Mouse (Mus musculus) heart, embryonic 10.5 days (tissue): ENCODE results near the gene Pithd1. TPM values are rescaled to one million over a fixed set of nuclear protein-coding genes. Genes with fewer than 3 reads are reported as not detected.
A peak's percentile ranks its signal among the peaks of the same experiment; 100 is the strongest.

Source experiments
- DNase-seq: peaks from one replicate; pipeline ENCODE4 v3.0.0-alpha.2; 2017; ENCODE audit warnings: low spot score
- H3K27ac ChIP-seq: fragments of 300-500 bp; sonication (generic); 2 replicates; pipeline ENCODE4 v1.5.1; 2016; ENCODE audit warnings: mild to moderate bottlenecking
- H3K27me3 ChIP-seq: fragments of 300-500 bp; sonication (generic); 2 replicates; pipeline ENCODE4 v1.6.1; 2016; ENCODE audit warnings: mild to moderate bottlenecking; ENCODE audit not compliant: poor library complexity, insufficient read depth, severe bottlenecking
- H3K36me3 ChIP-seq: fragments of 300-500 bp; sonication (generic); 2 replicates; pipeline ENCODE4 v1.6.1; 2016; ENCODE audit warnings: mild to moderate bottlenecking, moderate library complexity
- H3K4me1 ChIP-seq: fragments of 300-500 bp; sonication (generic); 2 replicates; pipeline ENCODE4 v1.6.1; 2016; ENCODE audit warnings: mild to moderate bottlenecking
- H3K4me3 ChIP-seq: fragments of 300-500 bp; sonication (generic); 2 replicates; pipeline ENCODE4 v1.5.1; 2016; ENCODE audit warnings: mild to moderate bottlenecking, moderate library complexity
- H3K9me3 ChIP-seq: fragments of 300-500 bp; sonication (generic); 2 replicates; pipeline ENCODE4 v1.6.1; 2016; ENCODE audit warnings: mild to moderate bottlenecking, moderate library complexity
- WGBS: fragments of 180-500 bp; shearing (Covaris S2); methylation state at CpG from one replicate; pipeline ENCODE4 v1.1.7; 2016; 5-methylcytosine and 5-hydroxymethylcytosine counted together
- polyA plus RNA-seq: library from polyadenylated mRNA; unstranded; fragments of >200 nt; fragmentation: Nextera tagmentation; extraction: Ambion mirVana; gene quantifications from 2 replicates; pipeline ENCODE4 v1.2.1, GENCODE M21; 2016

Gene Pithd1
- polyA plus RNA-seq, 1 experiment from 2014 or later = 67.8 TPM

GRCm38 (mm10) chr4:135964426-135964825 lies 22.6 kb downstream of the Pithd1 start:
- Histone ChIP-seq H3K36me3 (peaks cover 55% of the 10 kb centered on the region), H3K9me3 (no peaks in the 10 kb centered on the region), H3K4me3 (peak overlapping the region; percentile 83), H3K4me1 (peaks cover 41% of the 10 kb centered on the region), H3K27ac (peak overlapping the region; percentile 97), H3K27me3 (no peaks in the 10 kb centered on the region)
- no peak for DNase-seq
- WGBS = 6% methylated on average over 12 of the region's 12 CpGs

GRCm38 (mm10) chr4:135963457-135964193 lies 23.4 kb downstream of the Pithd1 start, which contains the start of gene Gale:
Gale (plus strand) TSS chr4:135963727.
- DNase-seq = peak; percentile 98
- Histone ChIP-seq H3K4me1 (peaks cover 33% of the 10 kb centered on the region), H3K36me3 (peaks cover 55% of the 10 kb centered on the region), H3K9me3 (no peaks in the 10 kb centered on the region), H3K27ac (peak within 1 kb of the TSS; percentile 97), H3K4me3 (peak within 1 kb of the TSS; percentile 83), H3K27me3 (no peaks in the 10 kb centered on the region)
- under 1% methylated on average over 56 of the region's 56 CpGs for WGBS

- Histone ChIP-seq H3K36me3 (peaks cover 50% of the 10 kb centered on the region), H3K27me3 (no peaks in the 10 kb centered on the region), H3K9me3 (no peaks in the 10 kb centered on the region), H3K4me3 (peak overlapping the region; percentile 83), H3K27ac (peak overlapping the region; percentile 97), H3K4me1 (peaks cover 28% of the 10 kb centered on the region)
- no peak for DNase-seq
- WGBS = 4% methylated on average over 15 of the region's 15 CpGs
Measured at GRCm38 (mm10) chr4:135962946-135963345, 24.1 kb downstream of the Pithd1 start.

- Histone ChIP-seq H3K4me1 (peaks cover 28% of the 10 kb centered on the region), H3K27me3 (no peaks in the 10 kb centered on the region), H3K27ac (peak overlapping the region; percentile 97), H3K9me3 (no peaks in the 10 kb centered on the region), H3K36me3 (peaks cover 45% of the 10 kb centered on the region), H3K4me3 (peak overlapping the region; percentile 83; the same call in 1 of the 2 replicates)
- WGBS = 89% methylated on average over 7 of the region's 7 CpGs
- no peak for DNase-seq
Measured at GRCm38 (mm10) chr4:135962198-135962597, 24.9 kb downstream of the Pithd1 start.

GRCm38 (mm10) chr4:135961709-135962108 lies 25.4 kb downstream of the Pithd1 start:
- Histone ChIP-seq H3K27ac (no peak overlapping the region), H3K36me3 (peaks cover 40% of the 10 kb centered on the region), H3K9me3 (no peaks in the 10 kb centered on the region), H3K4me1 (peaks cover 28% of the 10 kb centered on the region), H3K4me3 (no peak overlapping the region), H3K27me3 (no peaks in the 10 kb centered on the region)
- WGBS = 85% methylated on average over 5 of the region's 5 CpGs
- no peak for DNase-seq

GRCm38 (mm10) chr4:135960717-135961116 lies 26.3 kb downstream of the Pithd1 start:
- Histone ChIP-seq H3K36me3 (peaks cover 40% of the 10 kb centered on the region), H3K4me3 (no peak overlapping the region), H3K27me3 (no peaks in the 10 kb centered on the region), H3K27ac (no peak overlapping the region), H3K4me1 (peaks cover 28% of the 10 kb centered on the region), H3K9me3 (no peaks in the 10 kb centered on the region)
- peak; percentile 94 for DNase-seq
- WGBS = 27% methylated on average over 5 of the region's 5 CpGs

- no peak for DNase-seq
- 72% methylated on average over 8 of the region's 8 CpGs for WGBS
- no peaks in the 10 kb centered on the region for H3K9me3 ChIP-seq
- H3K4me3 ChIP-seq = no peak overlapping the region
- no peak overlapping the region for H3K27ac ChIP-seq
- peaks cover 48% of the 10 kb centered on the region for H3K36me3 ChIP-seq
- H3K4me1 ChIP-seq = peaks cover 12% of the 10 kb centered on the region
- H3K27me3 ChIP-seq = no peaks in the 10 kb centered on the region
Measured at GRCm38 (mm10) chr4:135958354-135958753, 28.7 kb downstream of the Pithd1 start.

- Histone ChIP-seq H3K27ac (no peak overlapping the region), H3K4me3 (no peak overlapping the region), H3K9me3 (peaks cover 5% of the 10 kb centered on the region; the same call in 1 of the 2 replicates), H3K36me3 (peaks cover 71% of the 10 kb centered on the region), H3K27me3 (no peaks in the 10 kb centered on the region), H3K4me1 (peaks cover 4% of the 10 kb centered on the region; the same call in 1 of the 2 replicates)
- no peak for DNase-seq
- 84% methylated on average over 9 of the region's 9 CpGs for WGBS
Measured at GRCm38 (mm10) chr4:135955886-135956285, 31.2 kb downstream of the Pithd1 start.

GRCm38 (mm10) chr4:135954241-135954640 lies 32.8 kb downstream of the Pithd1 start:
- DNase-seq = no peak
- peaks cover 5% of the 10 kb centered on the region; the same call in 1 of the 2 replicates for H3K9me3 ChIP-seq
- H3K4me1 ChIP-seq = peaks cover 10% of the 10 kb centered on the region
- H3K36me3 ChIP-seq = peaks cover 58% of the 10 kb centered on the region
- no peaks in the 10 kb centered on the region for H3K27me3 ChIP-seq
- H3K4me3 ChIP-seq = no peak overlapping the region
- no peak overlapping the region for H3K27ac ChIP-seq
- 12% methylated on average over 2 of the region's 2 CpGs for WGBS

- Histone ChIP-seq H3K9me3 (peaks cover 5% of the 10 kb centered on the region; the same call in 1 of the 2 replicates), H3K36me3 (peaks cover 50% of the 10 kb centered on the region), H3K4me1 (peaks cover 14% of the 10 kb centered on the region), H3K27me3 (no peaks in the 10 kb centered on the region), H3K4me3 (no peak overlapping the region), H3K27ac (no peak overlapping the region)
- 87% methylated on average over 3 of the region's 3 CpGs for WGBS
- DNase-seq = no peak
Measured at GRCm38 (mm10) chr4:135953179-135953578, 33.9 kb downstream of the Pithd1 start.

- no peak overlapping the region for H3K4me3 ChIP-seq
- WGBS = 90% methylated on average over 3 of the region's 3 CpGs
- no peak overlapping the region for H3K27ac ChIP-seq
- peaks cover 45% of the 10 kb centered on the region for H3K36me3 ChIP-seq
- no peak for DNase-seq
- peaks cover 5% of the 10 kb centered on the region; the same call in 1 of the 2 replicates for H3K9me3 ChIP-seq
- peaks cover 18% of the 10 kb centered on the region for H3K4me1 ChIP-seq
- no peaks in the 10 kb centered on the region for H3K27me3 ChIP-seq
Measured at GRCm38 (mm10) chr4:135951505-135951904, 35.6 kb downstream of the Pithd1 start.

GRCm38 (mm10) chr4:135950365-135950764 lies 36.7 kb downstream of the Pithd1 start:
- H3K36me3 ChIP-seq = peaks cover 34% of the 10 kb centered on the region
- no peak overlapping the region for H3K4me3 ChIP-seq
- H3K27me3 ChIP-seq = no peaks in the 10 kb centered on the region
- H3K9me3 ChIP-seq = peaks cover 5% of the 10 kb centered on the region; the same call in 1 of the 2 replicates
- no peak for DNase-seq
- H3K4me1 ChIP-seq = peaks cover 24% of the 10 kb centered on the region
- WGBS = 84% methylated on average over 6 of the region's 6 CpGs
- no peak overlapping the region for H3K27ac ChIP-seq

- Histone ChIP-seq H3K36me3 (peaks cover 32% of the 10 kb centered on the region), H3K9me3 (peaks cover 5% of the 10 kb centered on the region; the same call in 1 of the 2 replicates), H3K27me3 (no peaks in the 10 kb centered on the region), H3K4me3 (no peak overlapping the region), H3K27ac (no peak overlapping the region), H3K4me1 (peaks cover 24% of the 10 kb centered on the region)
- DNase-seq = no peak
- 57% methylated on average over 6 of the region's 6 CpGs for whole genome bisulfite sequencing
Measured at GRCm38 (mm10) chr4:135949911-135950310, 37.2 kb downstream of the Pithd1 start.
